Mouse (Mus musculus): ENCODE data around the gene Ghdc.

Ghdc gene

DNA sequence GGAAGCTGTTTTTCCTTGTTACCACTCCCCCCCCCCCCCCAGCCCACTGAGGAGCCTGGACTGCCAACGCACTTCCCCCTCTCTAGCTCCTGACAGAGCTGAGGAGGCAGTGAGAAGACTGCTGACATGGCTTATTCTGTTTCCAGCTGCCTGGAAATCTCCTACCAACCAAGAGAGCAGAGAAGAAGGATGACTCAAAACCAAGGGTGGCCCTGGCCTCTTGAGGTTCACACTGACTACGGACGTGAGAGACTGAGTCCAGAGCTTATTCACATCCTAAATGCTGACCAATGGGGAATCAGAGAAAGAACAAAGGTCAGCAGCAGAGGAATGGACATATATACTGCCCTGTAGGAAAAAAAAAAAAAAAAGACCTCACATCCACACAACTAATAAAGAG is 51.4 kb downstream of the Ghdc start:
- no peak for DNase-seq (ENCODE audit: low read depth, low spot score)

DNA sequence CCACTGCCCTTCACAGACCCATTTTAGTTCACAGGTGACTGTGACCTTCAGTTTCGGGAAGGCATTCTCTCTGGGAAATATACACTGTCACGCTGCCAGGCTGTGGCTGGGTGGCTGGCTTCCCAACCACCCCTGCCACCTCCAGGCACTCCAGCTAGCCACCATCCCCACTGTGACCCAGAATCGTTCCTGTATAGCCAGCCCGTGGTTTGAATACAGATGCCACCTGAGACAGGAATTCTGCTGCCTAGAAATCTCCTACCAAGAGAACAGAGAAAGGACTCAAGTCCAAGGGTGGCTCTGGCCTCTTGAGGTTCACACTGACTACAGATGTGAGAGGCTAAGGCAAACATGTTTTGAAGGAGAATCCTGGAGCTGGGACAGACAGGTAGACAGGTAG is 51.9 kb downstream of the Ghdc start:
- no peak for DNase-seq (ENCODE audit: low read depth, low spot score)

DNA sequence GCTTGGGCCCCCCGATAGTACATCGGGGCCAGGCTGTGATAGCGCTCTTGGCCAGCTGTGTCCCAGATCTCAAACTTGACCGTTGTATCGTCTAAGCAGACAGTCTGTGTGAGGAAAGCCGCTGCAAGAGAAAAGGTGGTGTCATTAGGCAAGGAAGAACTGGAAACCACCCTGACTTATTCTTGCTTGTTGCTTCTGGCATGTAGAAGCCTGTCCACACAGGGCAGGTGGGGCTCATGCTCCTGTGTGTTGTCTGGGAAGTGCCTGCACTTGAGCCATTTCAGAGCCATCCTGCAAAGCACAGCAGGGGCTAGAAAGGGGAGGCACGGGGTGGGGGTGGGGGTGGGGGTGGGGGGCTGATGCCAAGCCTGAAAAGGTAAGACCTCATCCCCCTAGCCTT is 52.3 kb downstream of the Ghdc start:
- DNase-seq (ENCODE audit: low read depth, low spot score) = no peak

GRCm38 (mm10) chr11:100716649-100717048 is 54.1 kb downstream of the Ghdc start:
- no peak for DNase-seq (ENCODE audit: low read depth, low spot score)

All from CD4-positive, CD25-positive, alpha-beta regulatory T cell, adult 2 months (primary cell).